Mouse (Mus musculus): ENCODE data around the gene Hprt.

DNA sequence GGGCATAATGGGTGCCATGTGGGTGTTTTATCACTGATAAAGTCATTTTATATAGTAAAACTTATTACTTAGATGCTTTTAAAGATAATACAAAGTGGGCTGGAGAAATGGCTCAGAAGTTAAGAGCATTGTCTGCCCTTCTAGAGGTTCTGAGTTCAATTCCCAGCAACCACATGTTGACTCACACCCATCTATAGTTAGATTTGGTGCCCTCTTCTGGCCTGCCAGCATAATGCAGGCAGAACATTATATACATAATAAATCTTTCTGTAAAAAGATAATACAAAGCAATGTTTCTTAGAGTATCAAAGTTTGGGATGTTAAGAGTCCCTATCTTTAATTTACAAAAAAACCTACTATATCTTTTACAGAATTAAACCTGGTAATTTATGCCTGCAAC lies 27.6 kb downstream of the Hprt start:
- TF ChIP-seq CTCF (IDR thresholded peaks at IDR 0.05; ENCODE audit: borderline replicate concordance, insufficient read depth, low read length) (no peak), POLR2A (IDR thresholded peaks at IDR 0.05; ENCODE audit: low read depth, low read length) (no peak)

Data from embryonic fibroblast, embryonic 13.5 days (primary cell).